Mouse (Mus musculus) heart, adult 11 months (tissue): ENCODE measurements at regions not wholly inside any gene's neighbourhood (a gene's known extent, or its start where the extent isn't known, plus 50 kb on each side); places are given as distances from the start of the nearest gene placed in this dataset.
A peak's percentile ranks its signal among the peaks of the same experiment; 100 is the strongest.

Experiments used
- DNase-seq: peaks from one replicate; pipeline ENCODE4 v3.0.0; 2022

GRCm38 (mm10) chr4:5206394-5207099, 413.4 kb upstream of the Impad1 start:
- DNase-seq = no peak

- DNase-seq = no peak
Measured at GRCm38 (mm10) chr4:5205328-5206208, 412.4 kb upstream of the Impad1 start.

- DNase-seq = no peak
Measured at GRCm38 (mm10) chr4:5194272-5194671, 401.1 kb upstream of the Impad1 start.

- no peak for DNase-seq
Measured at GRCm38 (mm10) chr4:5181591-5181990, 388.4 kb upstream of the Impad1 start.

- peak; percentile 94 for DNase-seq
Measured at GRCm38 (mm10) chr4:5178991-5179693, 386.0 kb upstream of the Impad1 start.

GRCm38 (mm10) chr4:5165263-5165662, 372.1 kb upstream of the Impad1 start:
- DNase-seq = no peak

GRCm38 (mm10) chr4:5160931-5161330, 367.8 kb upstream of the Impad1 start:
- no peak for DNase-seq

GRCm38 (mm10) chr4:5130726-5131125, 337.6 kb upstream of the Impad1 start:
- DNase-seq = peak; percentile 95

GRCm38 (mm10) chr4:5126059-5126458, 332.9 kb upstream of the Impad1 start:
- no peak for DNase-seq

- DNase-seq = no peak
Measured at GRCm38 (mm10) chr4:5098411-5098810, 305.3 kb upstream of the Impad1 start.

- no peak for DNase-seq
Measured at GRCm38 (mm10) chr4:5078723-5079122, 285.6 kb upstream of the Impad1 start.

GRCm38 (mm10) chr4:5074754-5075153, 281.6 kb upstream of the Impad1 start:
- no peak for DNase-seq

- no peak for DNase-seq
Measured at GRCm38 (mm10) chr4:5071243-5071642, 278.1 kb upstream of the Impad1 start.

- no peak for DNase-seq
Measured at GRCm38 (mm10) chr4:5059290-5059955, 266.3 kb upstream of the Impad1 start.

- no peak for DNase-seq
Measured at GRCm38 (mm10) chr4:5029929-5030328, 236.8 kb upstream of the Impad1 start.

GRCm38 (mm10) chr4:4987491-4987890, 194.3 kb upstream of the Impad1 start:
- no peak for DNase-seq

GRCm38 (mm10) chr4:4983474-4984194, 190.5 kb upstream of the Impad1 start:
- no peak for DNase-seq

- DNase-seq = no peak
Measured at GRCm38 (mm10) chr4:4971800-4972319, 178.7 kb upstream of the Impad1 start.

- no peak for DNase-seq
Measured at GRCm38 (mm10) chr4:4948956-4949355, 155.8 kb upstream of the Impad1 start.

- no peak for DNase-seq
Measured at GRCm38 (mm10) chr4:4944498-4944897, 151.3 kb upstream of the Impad1 start.

- no peak for DNase-seq
Measured at GRCm38 (mm10) chr4:4925741-4926140, 132.6 kb upstream of the Impad1 start.

- DNase-seq = no peak
Measured at GRCm38 (mm10) chr4:4920256-4920655, 127.1 kb upstream of the Impad1 start.
